Mouse (Mus musculus): Measurements from ENCODE around the gene Hist1h4k.
"Not testable (repeated sequence)": the region's sequence is repeated elsewhere in the genome, so short reads cannot be mapped to it uniquely, and the experiment has no call there.

DNA sequence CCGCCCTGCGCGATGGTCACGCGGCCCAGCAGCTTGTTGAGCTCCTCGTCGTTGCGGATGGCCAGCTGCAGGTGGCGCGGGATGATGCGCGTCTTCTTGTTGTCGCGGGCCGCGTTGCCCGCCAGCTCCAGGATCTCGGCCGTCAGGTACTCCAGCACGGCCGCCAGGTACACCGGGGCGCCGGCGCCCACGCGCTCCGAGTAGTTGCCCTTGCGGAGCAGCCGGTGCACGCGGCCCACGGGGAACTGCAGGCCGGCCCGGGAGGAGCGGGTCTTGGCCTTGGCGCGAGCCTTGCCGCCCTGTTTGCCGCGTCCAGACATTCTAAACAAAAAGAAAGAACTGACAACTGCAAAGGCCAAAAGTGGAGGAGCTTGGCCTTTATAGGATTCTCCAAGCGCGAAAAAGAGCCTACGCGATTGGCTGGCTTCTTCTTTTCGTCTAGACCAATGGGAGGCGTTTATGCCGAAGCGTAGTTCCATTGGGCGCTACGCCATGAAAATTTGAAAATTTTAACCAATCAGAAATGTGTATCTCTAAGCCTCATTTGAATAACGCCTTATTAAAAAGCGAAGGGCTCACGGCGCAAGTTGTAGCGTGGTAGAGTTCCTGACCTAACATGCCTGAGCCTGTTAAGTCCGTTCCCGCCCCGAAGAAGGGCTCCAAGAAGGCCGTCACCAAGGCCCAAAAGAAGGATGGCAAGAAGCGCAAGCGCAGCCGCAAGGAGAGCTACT, 36.8 kb upstream of the Hist1h4k start, which contains the start of the genes Hist1h2an and Hist1h2bp:
- TF ChIP-seq CTCF (IDR thresholded peaks at IDR 0.05 in 2 of 3, conservative IDR thresholded peaks at IDR 0.05 in 1 of 3; ENCODE audit: control insufficient read depth in 1 of 3, insufficient read depth in 1 of 3, low read depth in 2 of 3, low read length in 3 of 3, poor library complexity in 1 of 3, severe bottlenecking in 1 of 3); RAD21 (IDR thresholded peaks at IDR 0.05; ENCODE audit: low read depth, low read length); TBP (IDR thresholded peaks at IDR 0.05; ENCODE audit: low read depth, low read length); USF1 (IDR thresholded peaks at IDR 0.05; ENCODE audit: low read depth, low read length); HCFC1 (IDR thresholded peaks at IDR 0.05; ENCODE audit: low read depth, low read length); NELFE (IDR thresholded peaks at IDR 0.05; ENCODE audit: low read depth, low read length); JUND (IDR thresholded peaks at IDR 0.05; ENCODE audit: low read depth, low read length); POLR2AphosphoS2 (IDR thresholded peaks at IDR 0.05; ENCODE audit: low read length); MYB (IDR thresholded peaks at IDR 0.05; ENCODE audit: low read depth, low read length); CHD1 (IDR thresholded peaks at IDR 0.05; ENCODE audit: low read depth, low read length); MAX (IDR thresholded peaks at IDR 0.05; ENCODE audit: low read length); TAL1 (IDR thresholded peaks at IDR 0.05; ENCODE audit: low read length): not testable (repeated sequence)
- peak in 1 of 2 experiments; percentile 81; a peak in 2 of 4 replicates for TF ChIP-seq POLR2A (IDR thresholded peaks at IDR 0.05; ENCODE audit: control insufficient read depth in 1 of 2, insufficient read depth in 1 of 2, low read depth in 1 of 2, low read length in 2 of 2, poor library complexity in 1 of 2)
